Comparison of ENCODE assay signal across 24 mouse cellular contexts in genomic region chr1:63137971-63138370, GRCm38 (mm10). TPM values are rescaled to one million over a fixed set of nuclear protein-coding genes. Genes with fewer than 3 reads are reported as not detected.
DNase-seq lines count a peak whose midpoint lies in the region; TF ChIP-seq lines count a peak whose summit lies in the region.
"Had no signal": no experiment of that assay in that cellular context is flagged by ENCODE, and none has a peak within 500 bp of the region (broad histone marks: within the 10 kb centered on the region; RNA-seq: fewer than 3 reads in every experiment).

No protein-coding gene starts in this region.

- H3K36me3 ChIP-seq in E14TG2a.4 (ENCODE audit: insufficient read depth, low read length), result peaks cover 20% of the 10 kb centered on the region

- no peaks in the 10 kb centered on the region for H3K27me3 ChIP-seq in E14TG2a.4 (ENCODE audit: insufficient read depth, low read length)
- H3K27me3 ChIP-seq: CH12.LX; embryonic facial prominence, embryonic 12.5 days; forebrain, embryonic 13.5 days; forebrain, embryonic 15.5 days; Patski had no signal

- DNase-seq in heart, adult 11 months, result peak; percentile 45
- DNase-seq in heart, adult 18-20 months, result no peak
- DNase-seq in ES-CJ7 (ENCODE audit: low read depth, low spot score), result peak; percentile 87
- peak; percentile 97 for DNase-seq in R1 (ENCODE audit: low read depth, low spot score)
- no peak for DNase-seq in gastrocnemius, postnatal 14 days
- DNase-seq in adrenal gland, postnatal 4 days (ENCODE audit: low spot score in 2 of 2), result no peak
- no peak for DNase-seq in adrenal gland, postnatal 36 days
- DNase-seq: adrenal gland, adult 8-10 months; adrenal gland, postnatal 14 days; B cell, adult 2 months; cerebellum, adult 11-12 months; cerebellum, adult 2 months; cerebellum, adult 9-10 months; cerebellum, postnatal 10 days; cerebellum, postnatal 25 days; forebrain, postnatal 0 days had no signal

- H3K4me1 ChIP-seq in E14TG2a.4 (replicated peaks; ENCODE audit: low read depth, low read length), result peaks cover 91% of the 10 kb centered on the region
- H3K4me1 ChIP-seq: embryonic facial prominence, embryonic 10.5 days; embryonic facial prominence, embryonic 12.5 days; forebrain, embryonic 13.5 days; forebrain, embryonic 15.5 days had no signal

- intact Hi-C loops in gastrocnemius, postnatal 14 days (cut with DNase I; ENCODE audit: low total_unique reads), result no loop called here

- H3K4me3 ChIP-seq in E14TG2a.4 (replicated peaks; ENCODE audit: low read length), result 0 out of 2 replicates have a peak overlapping the region, but pooled peaks have one; percentile 72
- H3K4me3 ChIP-seq: embryonic facial prominence, embryonic 10.5 days; embryonic facial prominence, embryonic 12.5 days; forebrain, embryonic 13.5 days; forebrain, embryonic 15.5 days had no signal

- TF ChIP-seq CTCF in E14TG2a.4 (conservative IDR thresholded peaks at IDR 0.05; ENCODE audit: low read length), result no peak

- no peaks in the 10 kb centered on the region for H3K9me3 ChIP-seq in E14TG2a.4 (ENCODE audit: low read length)
- H3K9me3 ChIP-seq: embryonic facial prominence, embryonic 10.5 days; embryonic facial prominence, embryonic 12.5 days; forebrain, embryonic 13.5 days; forebrain, embryonic 15.5 days; G1E had no signal

RNA-seq across cellular contexts. Expression of gene Ino80d, which starts 23.5 kb away (rescaled TPM):
- 10 to 100 TPM; 16.4 to 17.6 TPM for total RNA-seq in heart, adult 18-20 months (2021)
- total RNA-seq in gastrocnemius, postnatal 14 days (2021), result 10 to 100 TPM; 12.8 to 14.2 TPM
- total RNA-seq in adrenal gland, postnatal 4 days (2021), result 10 to 100 TPM; 37.4 to 40.0 TPM
- 10 to 100 TPM; 27.3 to 29.2 TPM for total RNA-seq in adrenal gland, postnatal 36 days (2021)

RNA-seq across cellular contexts. Expression of gene Eef1b2, which starts 38.7 kb away (rescaled TPM):
- 100 to 1,000 TPM; 473 to 499 TPM for total RNA-seq in heart, adult 18-20 months (2021)
- total RNA-seq in gastrocnemius, postnatal 14 days (2021), result 100 to 1,000 TPM; 386 to 417 TPM
- total RNA-seq in adrenal gland, postnatal 4 days (2021), result 100 to 1,000 TPM; 864 to 879 TPM
- total RNA-seq in adrenal gland, postnatal 36 days (2021), result 100 to 1,000 TPM; 624 to 648 TPM

RNA-seq across cellular contexts. Expression of gene Ndufs1, which starts 38.7 kb away (rescaled TPM):
- 100 to 1,000 TPM; 828 to 862 TPM for total RNA-seq in heart, adult 18-20 months (2021)
- 100 to 1,000 TPM; 328 to 405 TPM for total RNA-seq in gastrocnemius, postnatal 14 days (2021)
- 100 to 1,000 TPM; 207 to 213 TPM for total RNA-seq in adrenal gland, postnatal 4 days (2021)
- 100 to 1,000 TPM; 264 to 289 TPM for total RNA-seq in adrenal gland, postnatal 36 days (2021)

Comparison
In these comparisons a context has a peak if more than half of its experiments do, and no peak if none do; other contexts are left out.
1. DNase-seq: peak in heart, adult 11 months (single experiment), ES-CJ7 (single experiment) and R1 (single experiment); none in heart, adult 18-20 months (0 of 2), gastrocnemius, postnatal 14 days (single experiment), adrenal gland, postnatal 4 days (0 of 2) and adrenal gland, postnatal 36 days (0 of 2).